Mouse (Mus musculus): ENCODE measurements around the gene Tbc1d4.

- TF ChIP-seq CTCF (IDR thresholded peaks at IDR 0.05; ENCODE audit: low read depth, low read length) (no peak), POLR2A (IDR thresholded peaks at IDR 0.05; ENCODE audit: borderline replicate concordance, low read depth, low read length) (no peak)
Measured at GRCm38 (mm10) chr14:101503168-101503961, 105.6 kb downstream of the Tbc1d4 start.

Data from bone marrow macrophage, adult 2 months (primary cell).